Mouse (Mus musculus): ENCODE data around the gene Pias4. TPM values are rescaled to one million over a fixed set of nuclear protein-coding genes. Genes with fewer than 3 reads are reported as not detected.

The Pias4 gene
- polyA plus RNA-seq, 1 experiment from 2014 or later: 52.5 TPM

- H3K4me3 ChIP-seq (ENCODE audit: low read length): no peak overlapping the region
- no peak for ATAC-seq
- H3K4me1 ChIP-seq (ENCODE audit: control insufficient read depth, insufficient read depth, low read length): peaks cover 36% of the 10 kb centered on the region
- no peaks in the 10 kb centered on the region for H3K27me3 ChIP-seq (replicated peaks; ENCODE audit: control insufficient read depth, insufficient read depth, low read length)
- peaks cover 22% of the 10 kb centered on the region for H3K36me3 ChIP-seq (ENCODE audit: control insufficient read depth, insufficient read depth, low read length)
- no peak overlapping the region for H3K9ac ChIP-seq (ENCODE audit: low read depth, low read length)
- WGBS: 72% methylated on average over 8 of the region's 8 CpGs
- no peaks in the 10 kb centered on the region for H3K9me3 ChIP-seq (ENCODE audit: control insufficient read depth, low read length)
- H3K27ac ChIP-seq (ENCODE audit: low read length): no peak overlapping the region
- no peak overlapping the region for H3K4me2 ChIP-seq (ENCODE audit: low read depth, low read length)
These were observed 6.0 kb downstream of the Pias4 start for GRCm38 (mm10) chr10:81161602-81162317.

- no peaks in the 10 kb centered on the region for H3K9me3 ChIP-seq (ENCODE audit: control insufficient read depth, low read length)
- 81% methylated on average over 6 of the region's 6 CpGs for WGBS
- peaks cover 43% of the 10 kb centered on the region for H3K36me3 ChIP-seq (ENCODE audit: control insufficient read depth, insufficient read depth, low read length)
These were observed 13.0 kb downstream of the Pias4 start for GRCm38 (mm10) chr10:81154736-81155135.

GRCm38 (mm10) chr10:81154313-81154712 is 13.4 kb downstream of the Pias4 start:
- Histone ChIP-seq H3K4me3 (ENCODE audit: low read length) (no peak overlapping the region), H3K27ac (ENCODE audit: low read length) (peak overlapping the region; percentile 18; the same call in 1 of the 2 replicates), H3K27me3 (replicated peaks; ENCODE audit: control insufficient read depth, insufficient read depth, low read length) (no peaks in the 10 kb centered on the region), H3K4me2 (ENCODE audit: low read depth, low read length) (no peak overlapping the region), H3K4me1 (ENCODE audit: control insufficient read depth, insufficient read depth, low read length) (0 out of 2 replicates have a peak, but pooled peaks cover 10% of the 10 kb centered on the region), H3K36me3 (ENCODE audit: control insufficient read depth, insufficient read depth, low read length) (peaks cover 43% of the 10 kb centered on the region), H3K9me3 (ENCODE audit: control insufficient read depth, low read length) (no peaks in the 10 kb centered on the region), H3K9ac (ENCODE audit: low read depth, low read length) (peak overlapping the region; percentile 21; the same call in 1 of the 2 replicates)
- WGBS: 87% methylated on average over 12 of the region's 12 CpGs
- ATAC-seq: no peak

More at GRCm38 (mm10) chr10:81154736-81155135, 13.0 kb downstream of the Pias4 start:
- Histone ChIP-seq H3K4me3 (ENCODE audit: low read length) (no peak overlapping the region), H3K27ac (ENCODE audit: low read length) (peak overlapping the region; percentile 18; the same call in 1 of the 2 replicates), H3K27me3 (replicated peaks; ENCODE audit: control insufficient read depth, insufficient read depth, low read length) (no peaks in the 10 kb centered on the region), H3K4me2 (ENCODE audit: low read depth, low read length) (no peak overlapping the region), H3K4me1 (ENCODE audit: control insufficient read depth, insufficient read depth, low read length) (peaks cover 12% of the 10 kb centered on the region; the same call in 1 of the 2 replicates), H3K9ac (ENCODE audit: low read depth, low read length) (peak overlapping the region; percentile 21; the same call in 1 of the 2 replicates)
- no peak for ATAC-seq

GRCm38 (mm10) chr10:81152609-81153008 is 15.1 kb downstream of the Pias4 start:
- peak; percentile 15; the same call in 1 of the 2 replicates for ATAC-seq
- 0 out of 2 replicates have a peak, but pooled peaks cover 3% of the 10 kb centered on the region for H3K4me1 ChIP-seq (ENCODE audit: control insufficient read depth, insufficient read depth, low read length)
- no peaks in the 10 kb centered on the region for H3K9me3 ChIP-seq (ENCODE audit: control insufficient read depth, low read length)
- 67% methylated on average over 12 of the region's 12 CpGs for WGBS
- peak overlapping the region; percentile 3; the same call in 1 of the 2 replicates for H3K9ac ChIP-seq (ENCODE audit: low read depth, low read length)
- H3K27ac ChIP-seq (ENCODE audit: low read length): peak overlapping the region; percentile 52
- H3K4me2 ChIP-seq (ENCODE audit: low read depth, low read length): no peak overlapping the region
- no peak overlapping the region for H3K4me3 ChIP-seq (ENCODE audit: low read length)
- H3K36me3 ChIP-seq (ENCODE audit: control insufficient read depth, insufficient read depth, low read length): peaks cover 49% of the 10 kb centered on the region
- no peaks in the 10 kb centered on the region for H3K27me3 ChIP-seq (replicated peaks; ENCODE audit: control insufficient read depth, insufficient read depth, low read length)

GRCm38 (mm10) chr10:81151261-81151660 is 16.5 kb downstream of the Pias4 start:
- Histone ChIP-seq H3K4me3 (ENCODE audit: low read length) (no peak overlapping the region), H3K9me3 (ENCODE audit: control insufficient read depth, low read length) (no peaks in the 10 kb centered on the region), H3K27me3 (replicated peaks; ENCODE audit: control insufficient read depth, insufficient read depth, low read length) (no peaks in the 10 kb centered on the region), H3K9ac (ENCODE audit: low read depth, low read length) (no peak overlapping the region), H3K36me3 (ENCODE audit: control insufficient read depth, insufficient read depth, low read length) (peaks cover 53% of the 10 kb centered on the region), H3K4me2 (ENCODE audit: low read depth, low read length) (no peak overlapping the region), H3K4me1 (ENCODE audit: control insufficient read depth, insufficient read depth, low read length) (peaks cover 9% of the 10 kb centered on the region; the same call in 1 of the 2 replicates), H3K27ac (ENCODE audit: low read length) (no peak overlapping the region)
- no peak for ATAC-seq
- 74% methylated on average over 6 of the region's 6 CpGs for WGBS

GRCm38 (mm10) chr10:81146296-81146695 is 21.4 kb downstream of the Pias4 start:
- Histone ChIP-seq H3K4me3 (ENCODE audit: low read length) (peak overlapping the region; percentile 28), H3K4me1 (ENCODE audit: control insufficient read depth, insufficient read depth, low read length) (peaks cover 33% of the 10 kb centered on the region), H3K27ac (ENCODE audit: low read length) (peak overlapping the region; percentile 85), H3K9ac (ENCODE audit: low read depth, low read length) (peak overlapping the region; percentile 61), H3K4me2 (ENCODE audit: low read depth, low read length) (peak overlapping the region; percentile 48), H3K9me3 (ENCODE audit: control insufficient read depth, low read length) (no peaks in the 10 kb centered on the region), H3K36me3 (ENCODE audit: control insufficient read depth, insufficient read depth, low read length) (peaks cover 55% of the 10 kb centered on the region), H3K27me3 (replicated peaks; ENCODE audit: control insufficient read depth, insufficient read depth, low read length) (no peaks in the 10 kb centered on the region)
- peak; percentile 11 for ATAC-seq
- 57% methylated on average over 4 of the region's 4 CpGs for WGBS

GRCm38 (mm10) chr10:81145778-81146177 is 21.9 kb downstream of the Pias4 start:
- H3K27ac ChIP-seq (ENCODE audit: low read length): peak overlapping the region; percentile 85
- H3K9me3 ChIP-seq (ENCODE audit: control insufficient read depth, low read length): no peaks in the 10 kb centered on the region
- peaks cover 38% of the 10 kb centered on the region for H3K4me1 ChIP-seq (ENCODE audit: control insufficient read depth, insufficient read depth, low read length)
- H3K36me3 ChIP-seq (ENCODE audit: control insufficient read depth, insufficient read depth, low read length): peaks cover 55% of the 10 kb centered on the region
- WGBS: 57% methylated on average over 7 of the region's 7 CpGs
- H3K4me2 ChIP-seq (ENCODE audit: low read depth, low read length): peak overlapping the region; percentile 48
- peak overlapping the region; percentile 61 for H3K9ac ChIP-seq (ENCODE audit: low read depth, low read length)
- H3K27me3 ChIP-seq (replicated peaks; ENCODE audit: control insufficient read depth, insufficient read depth, low read length): no peaks in the 10 kb centered on the region
- H3K4me3 ChIP-seq (ENCODE audit: low read length): peak overlapping the region; percentile 28
- peak; percentile 64 for ATAC-seq

- Histone ChIP-seq H3K4me1 (ENCODE audit: control insufficient read depth, insufficient read depth, low read length) (peaks cover 42% of the 10 kb centered on the region), H3K27ac (ENCODE audit: low read length) (peak overlapping the region; percentile 85), H3K27me3 (replicated peaks; ENCODE audit: control insufficient read depth, insufficient read depth, low read length) (no peaks in the 10 kb centered on the region), H3K36me3 (ENCODE audit: control insufficient read depth, insufficient read depth, low read length) (peaks cover 54% of the 10 kb centered on the region), H3K9me3 (ENCODE audit: control insufficient read depth, low read length) (no peaks in the 10 kb centered on the region), H3K4me2 (ENCODE audit: low read depth, low read length) (peak overlapping the region; percentile 48), H3K4me3 (ENCODE audit: low read length) (peak overlapping the region; percentile 28; the same call in 1 of the 2 replicates), H3K9ac (ENCODE audit: low read depth, low read length) (peak overlapping the region; percentile 43)
- WGBS: 83% methylated on average over 6 of the region's 6 CpGs
- no peak for ATAC-seq
These were observed 22.4 kb downstream of the Pias4 start for GRCm38 (mm10) chr10:81145307-81145706.

GRCm38 (mm10) chr10:81144667-81145066 is 23.1 kb downstream of the Pias4 start:
- 91% methylated on average over 27 of the region's 27 CpGs for WGBS
- H3K27me3 ChIP-seq (replicated peaks; ENCODE audit: control insufficient read depth, insufficient read depth, low read length): no peaks in the 10 kb centered on the region
- H3K36me3 ChIP-seq (ENCODE audit: control insufficient read depth, insufficient read depth, low read length): peaks cover 49% of the 10 kb centered on the region
- peak overlapping the region; percentile 48; the same call in 1 of the 2 replicates for H3K4me2 ChIP-seq (ENCODE audit: low read depth, low read length)
- no peak for ATAC-seq
- peaks cover 48% of the 10 kb centered on the region for H3K4me1 ChIP-seq (ENCODE audit: control insufficient read depth, insufficient read depth, low read length)
- H3K27ac ChIP-seq (ENCODE audit: low read length): peak overlapping the region; percentile 2; the same call in 1 of the 2 replicates
- 0 out of 2 replicates have a peak overlapping the region, but pooled peaks have one; percentile 43 for H3K9ac ChIP-seq (ENCODE audit: low read depth, low read length)
- no peaks in the 10 kb centered on the region for H3K9me3 ChIP-seq (ENCODE audit: control insufficient read depth, low read length)
- no peak overlapping the region for H3K4me3 ChIP-seq (ENCODE audit: low read length)

Measured in intestine, embryonic 16.5 days (tissue).